Comparison of ENCODE assay signal across 8 mouse cellular contexts in genomic region chr9:20794108-20794806, GRCm38 (mm10). TPM values are rescaled to one million over a fixed set of nuclear protein-coding genes. Genes with fewer than 3 reads are reported as not detected.
DNase-seq lines count a peak whose midpoint lies in the region; ATAC-seq and TF ChIP-seq lines count a peak whose summit lies in the region.

No protein-coding gene starts in this region.

- 0 out of 2 replicates have a peak overlapping the region, but pooled peaks have one; percentile 35 for H3K27ac ChIP-seq in forebrain, embryonic 10.5 days
- no peak overlapping the region for H3K27ac ChIP-seq in forebrain, embryonic 12.5 days
- H3K27ac ChIP-seq in embryonic facial prominence, embryonic 10.5 days (replicated peaks), result peak overlapping the region; percentile 57
- H3K27ac ChIP-seq in midbrain, postnatal 0 days (ENCODE audit: low read depth, low read length), result peak overlapping the region; percentile 48

- H3K4me3 ChIP-seq in forebrain, embryonic 10.5 days, result no peak overlapping the region
- no peak overlapping the region for H3K4me3 ChIP-seq in forebrain, embryonic 12.5 days (replicated peaks)
- no peak overlapping the region for H3K4me3 ChIP-seq in embryonic facial prominence, embryonic 10.5 days
- H3K4me3 ChIP-seq in midbrain, postnatal 0 days (ENCODE audit: low read depth, low read length), result no peak overlapping the region

- no peaks in the 10 kb centered on the region for H3K9me3 ChIP-seq in forebrain, embryonic 10.5 days
- no peaks in the 10 kb centered on the region for H3K9me3 ChIP-seq in forebrain, embryonic 12.5 days
- no peaks in the 10 kb centered on the region for H3K9me3 ChIP-seq in embryonic facial prominence, embryonic 10.5 days
- no peaks in the 10 kb centered on the region for H3K9me3 ChIP-seq in midbrain, postnatal 0 days (ENCODE audit: low read length)

- H3K36me3 ChIP-seq in forebrain, embryonic 10.5 days (replicated peaks), result no peaks in the 10 kb centered on the region
- H3K36me3 ChIP-seq in forebrain, embryonic 12.5 days (replicated peaks), result no peaks in the 10 kb centered on the region
- H3K36me3 ChIP-seq in embryonic facial prominence, embryonic 10.5 days (replicated peaks), result no peaks in the 10 kb centered on the region
- no peaks in the 10 kb centered on the region for H3K36me3 ChIP-seq in midbrain, postnatal 0 days (ENCODE audit: insufficient read depth, low read length)

- H3K27me3 ChIP-seq in forebrain, embryonic 10.5 days (ENCODE audit: poor library complexity, severe bottlenecking), result no peaks in the 10 kb centered on the region
- no peaks in the 10 kb centered on the region for H3K27me3 ChIP-seq in forebrain, embryonic 12.5 days
- no peaks in the 10 kb centered on the region for H3K27me3 ChIP-seq in embryonic facial prominence, embryonic 10.5 days (replicated peaks; ENCODE audit: low read depth, poor library complexity, severe bottlenecking)
- no peaks in the 10 kb centered on the region for H3K27me3 ChIP-seq in midbrain, postnatal 0 days (ENCODE audit: insufficient read depth, low read length)

- intact Hi-C loops in left cerebral cortex, postnatal 10 days (cut with DNase I), result no loop called here

- no peak for TF ChIP-seq CTCF in midbrain, postnatal 0 days (IDR thresholded peaks at IDR 0.05)

- H3K4me1 ChIP-seq in forebrain, embryonic 10.5 days, result peaks cover 32% of the 10 kb centered on the region
- peaks cover 13% of the 10 kb centered on the region for H3K4me1 ChIP-seq in forebrain, embryonic 12.5 days
- H3K4me1 ChIP-seq in embryonic facial prominence, embryonic 10.5 days, result peaks cover 41% of the 10 kb centered on the region
- H3K4me1 ChIP-seq in midbrain, postnatal 0 days (ENCODE audit: insufficient read depth, low read length), result 0 out of 2 replicates have a peak, but pooled peaks cover 5% of the 10 kb centered on the region

- ATAC-seq in forebrain, embryonic 12.5 days (ENCODE audit: low FRiP score), result no peak
- ATAC-seq in midbrain, postnatal 0 days (ENCODE audit: low FRiP score), result peak; percentile 92

- WGBS in forebrain, embryonic 10.5 days, result 53% methylated on average over 7 of the region's 7 CpGs
- WGBS in forebrain, embryonic 12.5 days, result 45% methylated on average over 7 of the region's 7 CpGs
- WGBS in embryonic facial prominence, embryonic 10.5 days, result 38% methylated on average over 7 of the region's 7 CpGs
- WGBS in midbrain, postnatal 0 days, result 32% methylated on average over 7 of the region's 7 CpGs

- no peak overlapping the region for H3K4me2 ChIP-seq in forebrain, embryonic 12.5 days
- no peak overlapping the region for H3K4me2 ChIP-seq in midbrain, postnatal 0 days (ENCODE audit: low read depth, low read length, poor library complexity, severe bottlenecking)

- H3K9ac ChIP-seq in forebrain, embryonic 12.5 days, result no peak overlapping the region
- no peak overlapping the region for H3K9ac ChIP-seq in midbrain, postnatal 0 days (replicated peaks; ENCODE audit: low read length, poor library complexity, severe bottlenecking)

- DNase-seq in forebrain, embryonic 10.5 days (ENCODE audit: extremely low spot score, low spot score), result no peak
- DNase-seq in embryonic facial prominence, embryonic 10.5 days (ENCODE audit: low spot score), result peak; percentile 17
- DNase-seq in heart, adult 9 months (ENCODE audit: low spot score in 2 of 2), result peak; percentile 73 to 82
- peak; percentile 22 for DNase-seq in kidney, adult 18-20 months
- DNase-seq in left cerebral cortex, postnatal 10 days (ENCODE audit: extremely low spot score in 1 of 2, low spot score in 2 of 2), result peak; percentile 67 to 72
- DNase-seq in midbrain, postnatal 0 days (ENCODE audit: low spot score), result peak; percentile 90
- no peak for DNase-seq in T-cell, adult 2 months (ENCODE audit: low spot score)

RNA-seq across cellular contexts. Expression of gene Col5a3, which starts 20.6 kb away (rescaled TPM):
- 0.26 and 0.27 TPM in 2 replicates for polyA plus RNA-seq in forebrain, embryonic 10.5 days (2016; fragmentation: Nextera tagmentation; extraction: Ambion mirVana)
- 0.29 and 0.55 TPM in 2 replicates for polyA plus RNA-seq in forebrain, embryonic 12.5 days (2016; fragmentation: Nextera tagmentation; extraction: Ambion mirVana)
- 0.39 and 0.60 TPM in 2 replicates for polyA plus RNA-seq in embryonic facial prominence, embryonic 10.5 days (2016; fragmentation: Nextera tagmentation; extraction: Ambion mirVana)
- total RNA-seq in left cerebral cortex, postnatal 10 days (2021), result 1 to 10 TPM in 1 of 2 experiments, under 1 TPM in 1; 0.99 to 1.6 TPM
- total RNA-seq in midbrain, postnatal 0 days (2014; rRNA removed), result 3.0 and 3.4 TPM in 2 replicates
- 0.74 and 0.83 TPM in 2 replicates for polyA plus RNA-seq in midbrain, postnatal 0 days (2015; fragmentation: Nextera tagmentation; extraction: Ambion mirVana)

RNA-seq across cellular contexts. Expression of gene Rdh8, which starts 24.0 kb away (rescaled TPM):
- not detected in 2 replicates for polyA plus RNA-seq in forebrain, embryonic 10.5 days (2016; fragmentation: Nextera tagmentation; extraction: Ambion mirVana)
- polyA plus RNA-seq in forebrain, embryonic 12.5 days (2016; fragmentation: Nextera tagmentation; extraction: Ambion mirVana), result not detected in 2 replicates
- not detected in 2 replicates for polyA plus RNA-seq in embryonic facial prominence, embryonic 10.5 days (2016; fragmentation: Nextera tagmentation; extraction: Ambion mirVana)
- not detected for total RNA-seq in left cerebral cortex, postnatal 10 days (2021)
- total RNA-seq in midbrain, postnatal 0 days (2014; rRNA removed), result not detected in 2 replicates
- not detected in 2 replicates for polyA plus RNA-seq in midbrain, postnatal 0 days (2015; fragmentation: Nextera tagmentation; extraction: Ambion mirVana)

RNA-seq across cellular contexts. Expression of gene Olfm2, which starts 48.1 kb away (rescaled TPM):
- polyA plus RNA-seq in forebrain, embryonic 10.5 days (2016; fragmentation: Nextera tagmentation; extraction: Ambion mirVana), result 10.4 and 14.0 TPM in 2 replicates
- 35.2 and 36.4 TPM in 2 replicates for polyA plus RNA-seq in forebrain, embryonic 12.5 days (2016; fragmentation: Nextera tagmentation; extraction: Ambion mirVana)
- polyA plus RNA-seq in embryonic facial prominence, embryonic 10.5 days (2016; fragmentation: Nextera tagmentation; extraction: Ambion mirVana), result 13.1 and 20.1 TPM in 2 replicates
- total RNA-seq in left cerebral cortex, postnatal 10 days (2021), result 100 to 1,000 TPM; 221 to 232 TPM
- total RNA-seq in midbrain, postnatal 0 days (2014; rRNA removed), result 301 and 342 TPM in 2 replicates
- 245 and 273 TPM in 2 replicates for polyA plus RNA-seq in midbrain, postnatal 0 days (2015; fragmentation: Nextera tagmentation; extraction: Ambion mirVana)

Comparison
In these comparisons a context has a peak if more than half of its experiments do, and no peak if none do; other contexts are left out.
1. DNase-seq: peak in embryonic facial prominence, embryonic 10.5 days (single experiment), heart, adult 9 months (2 of 2), kidney, adult 18-20 months (single experiment), left cerebral cortex, postnatal 10 days (2 of 2) and midbrain, postnatal 0 days (single experiment); none in forebrain, embryonic 10.5 days (single experiment) and T-cell, adult 2 months (single experiment).